Comparison of ENCODE assay signal across 25 mouse cellular contexts in genomic region chr13:99558216-99558906, GRCm38 (mm10). TPM values are rescaled to one million over a fixed set of nuclear protein-coding genes. Genes with fewer than 3 reads are reported as not detected.
A peak's percentile ranks its signal among the peaks of the same experiment; 100 is the strongest.
DNase-seq lines count a peak whose midpoint lies in the region; ATAC-seq and TF ChIP-seq lines count a peak whose summit lies in the region.
"Had no signal": no experiment of that assay in that cellular context is flagged by ENCODE, and none has a peak within 500 bp of the region (broad histone marks: within the 10 kb centered on the region; RNA-seq: fewer than 3 reads in every experiment).

No protein-coding gene starts in this region.

- DNase-seq in embryonic facial prominence, embryonic 11.5 days (ENCODE audit: low spot score): no peak
- no peak for DNase-seq in embryonic facial prominence, embryonic 10.5 days (ENCODE audit: low spot score)
- no peak for DNase-seq in hindbrain, embryonic 10.5 days (ENCODE audit: low spot score)
- no peak for DNase-seq in neural tube, embryonic 10.5 days (ENCODE audit: extremely low spot score, low spot score)
- no peak for DNase-seq in stomach, postnatal 0 days (ENCODE audit: low spot score)
- DNase-seq in gastrocnemius, postnatal 10 days: no peak
- DNase-seq: adrenal gland, postnatal 25 days; cerebellum, adult 11-12 months; cerebellum, postnatal 25 days; gastrocnemius, postnatal 25 days; kidney, adult 11 months; kidney, postnatal 14 days; lung, adult 18-20 months; lung, postnatal 36 days; right cerebral cortex, postnatal 25 days had no signal

- peak; percentile 56 for ATAC-seq in embryonic facial prominence, embryonic 11.5 days (replicated peaks; ENCODE audit: insufficient number of reproducible peaks, low FRiP score, low TSS enrichment, low read depth)
- no peak for ATAC-seq in hindbrain, embryonic 16.5 days
- ATAC-seq in neural tube, embryonic 15.5 days (ENCODE audit: low FRiP score): peak; percentile 16; the same call in 1 of the 2 replicates
- 0 out of 2 replicates have a peak, but pooled peaks have one; percentile 32 for ATAC-seq in stomach, postnatal 0 days (ENCODE audit: low FRiP score, low TSS enrichment)
- ATAC-seq: forebrain, embryonic 14.5 days had no signal

- H3K4me3 ChIP-seq in embryonic facial prominence, embryonic 11.5 days (ENCODE audit: low read depth, low read length): no peak overlapping the region
- no peak overlapping the region for H3K4me3 ChIP-seq in embryonic facial prominence, embryonic 10.5 days
- H3K4me3 ChIP-seq in hindbrain, embryonic 10.5 days: no peak overlapping the region
- no peak overlapping the region for H3K4me3 ChIP-seq in hindbrain, embryonic 16.5 days (ENCODE audit: low read length)
- H3K4me3 ChIP-seq in neural tube, embryonic 15.5 days (replicated peaks): no peak overlapping the region
- no peak overlapping the region for H3K4me3 ChIP-seq in stomach, postnatal 0 days (ENCODE audit: low read depth, low read length)
- H3K4me3 ChIP-seq: erythroblast, embryonic 14.5 days; heart, embryonic 10.5 days; hindbrain, embryonic 12.5 days; layer of hippocampus, adult 2 months; myocyte had no signal

- H3K4me1 ChIP-seq in embryonic facial prominence, embryonic 11.5 days (ENCODE audit: control insufficient read depth, insufficient read depth, low read length): no peaks in the 10 kb centered on the region
- H3K4me1 ChIP-seq in embryonic facial prominence, embryonic 10.5 days: peaks cover 34% of the 10 kb centered on the region
- H3K4me1 ChIP-seq in hindbrain, embryonic 10.5 days (replicated peaks): peaks cover 43% of the 10 kb centered on the region
- H3K4me1 ChIP-seq in hindbrain, embryonic 16.5 days (ENCODE audit: control insufficient read depth, insufficient read depth, low read depth, low read length): peaks cover 18% of the 10 kb centered on the region
- H3K4me1 ChIP-seq in neural tube, embryonic 15.5 days: peaks cover 24% of the 10 kb centered on the region
- H3K4me1 ChIP-seq in stomach, postnatal 0 days (replicated peaks; ENCODE audit: control insufficient read depth, insufficient read depth): no peaks in the 10 kb centered on the region

- no peak for TF ChIP-seq CTCF in stomach, postnatal 0 days (IDR thresholded peaks at IDR 0.05; ENCODE audit: low read depth)

- WGBS in embryonic facial prominence, embryonic 11.5 days: 84% methylated on average over 12 of the region's 12 CpGs
- WGBS in embryonic facial prominence, embryonic 10.5 days: 72% methylated on average over 12 of the region's 12 CpGs
- 73% methylated on average over 12 of the region's 12 CpGs for WGBS in hindbrain, embryonic 10.5 days
- 77% methylated on average over 12 of the region's 12 CpGs for WGBS in hindbrain, embryonic 16.5 days
- 70% methylated on average over 12 of the region's 12 CpGs for WGBS in neural tube, embryonic 15.5 days
- 62% methylated on average over 12 of the region's 12 CpGs for WGBS in stomach, postnatal 0 days

- no peak overlapping the region for H3K27ac ChIP-seq in embryonic facial prominence, embryonic 11.5 days (replicated peaks; ENCODE audit: low read depth, low read length)
- H3K27ac ChIP-seq in embryonic facial prominence, embryonic 10.5 days (replicated peaks): no peak overlapping the region
- 0 out of 2 replicates have a peak overlapping the region, but pooled peaks have one; percentile 9 for H3K27ac ChIP-seq in hindbrain, embryonic 10.5 days
- H3K27ac ChIP-seq in hindbrain, embryonic 16.5 days (ENCODE audit: low read depth, low read length): no peak overlapping the region
- no peak overlapping the region for H3K27ac ChIP-seq in neural tube, embryonic 15.5 days (replicated peaks)
- no peak overlapping the region for H3K27ac ChIP-seq in stomach, postnatal 0 days (replicated peaks)
- H3K27ac ChIP-seq: hindbrain, embryonic 12.5 days; layer of hippocampus, adult 2 months had no signal

- H3K9ac ChIP-seq in embryonic facial prominence, embryonic 11.5 days (replicated peaks; ENCODE audit: low read length): no peak overlapping the region
- H3K9ac ChIP-seq in hindbrain, embryonic 16.5 days (ENCODE audit: low read depth, low read length): no peak overlapping the region
- no peak overlapping the region for H3K9ac ChIP-seq in neural tube, embryonic 15.5 days (replicated peaks)
- no peak overlapping the region for H3K9ac ChIP-seq in stomach, postnatal 0 days (ENCODE audit: low read length)
- H3K9ac ChIP-seq: hindbrain, embryonic 12.5 days had no signal

- H3K9me3 ChIP-seq in embryonic facial prominence, embryonic 11.5 days (replicated peaks; ENCODE audit: control insufficient read depth, low read length): no peaks in the 10 kb centered on the region
- no peaks in the 10 kb centered on the region for H3K9me3 ChIP-seq in embryonic facial prominence, embryonic 10.5 days
- H3K9me3 ChIP-seq in hindbrain, embryonic 10.5 days: no peaks in the 10 kb centered on the region
- H3K9me3 ChIP-seq in hindbrain, embryonic 16.5 days (ENCODE audit: control insufficient read depth, low read length): no peaks in the 10 kb centered on the region
- no peaks in the 10 kb centered on the region for H3K9me3 ChIP-seq in neural tube, embryonic 15.5 days (replicated peaks)
- no peaks in the 10 kb centered on the region for H3K9me3 ChIP-seq in stomach, postnatal 0 days (ENCODE audit: control insufficient read depth, low read length)
- H3K9me3 ChIP-seq: heart, embryonic 10.5 days; hindbrain, embryonic 12.5 days had no signal

- TF ChIP-seq EP300 in stomach, postnatal 0 days (optimal IDR thresholded peaks at IDR 0.05): no peak

- H3K27me3 ChIP-seq in embryonic facial prominence, embryonic 11.5 days (ENCODE audit: control insufficient read depth, insufficient read depth, low read length): no peaks in the 10 kb centered on the region
- H3K27me3 ChIP-seq in embryonic facial prominence, embryonic 10.5 days (replicated peaks; ENCODE audit: low read depth, poor library complexity, severe bottlenecking): no peaks in the 10 kb centered on the region
- 0 out of 2 replicates have a peak, but pooled peaks cover 3% of the 10 kb centered on the region for H3K27me3 ChIP-seq in hindbrain, embryonic 10.5 days (ENCODE audit: insufficient read depth, poor library complexity, severe bottlenecking)
- no peaks in the 10 kb centered on the region for H3K27me3 ChIP-seq in hindbrain, embryonic 16.5 days (replicated peaks; ENCODE audit: control insufficient read depth, insufficient read depth, low read length)
- no peaks in the 10 kb centered on the region for H3K27me3 ChIP-seq in neural tube, embryonic 15.5 days (replicated peaks)
- H3K27me3 ChIP-seq in stomach, postnatal 0 days (ENCODE audit: control insufficient read depth, insufficient read depth, low read length): no peaks in the 10 kb centered on the region
- H3K27me3 ChIP-seq: hindbrain, embryonic 12.5 days had no signal

- H3K4me2 ChIP-seq in embryonic facial prominence, embryonic 11.5 days (ENCODE audit: low read depth, low read length): no peak overlapping the region
- H3K4me2 ChIP-seq in hindbrain, embryonic 16.5 days (ENCODE audit: low read length): no peak overlapping the region
- no peak overlapping the region for H3K4me2 ChIP-seq in neural tube, embryonic 15.5 days
- no peak overlapping the region for H3K4me2 ChIP-seq in stomach, postnatal 0 days (replicated peaks; ENCODE audit: low read depth)
- H3K4me2 ChIP-seq: hindbrain, embryonic 12.5 days; liver, embryonic 11.5 days had no signal

- no peaks in the 10 kb centered on the region for H3K36me3 ChIP-seq in embryonic facial prominence, embryonic 11.5 days (replicated peaks; ENCODE audit: control insufficient read depth, insufficient read depth, low read depth, low read length)
- no peaks in the 10 kb centered on the region for H3K36me3 ChIP-seq in embryonic facial prominence, embryonic 10.5 days (replicated peaks)
- no peaks in the 10 kb centered on the region for H3K36me3 ChIP-seq in hindbrain, embryonic 10.5 days
- no peaks in the 10 kb centered on the region for H3K36me3 ChIP-seq in hindbrain, embryonic 16.5 days (ENCODE audit: control insufficient read depth, insufficient read depth, low read length)
- H3K36me3 ChIP-seq in neural tube, embryonic 15.5 days: no peaks in the 10 kb centered on the region
- no peaks in the 10 kb centered on the region for H3K36me3 ChIP-seq in stomach, postnatal 0 days (ENCODE audit: control insufficient read depth, insufficient read depth, low read length)
- H3K36me3 ChIP-seq: heart, embryonic 10.5 days; hindbrain, embryonic 12.5 days had no signal

RNA-seq across cellular contexts. Expression of gene Map1b, which starts 42.0 kb away (rescaled TPM):
- polyA plus RNA-seq in embryonic facial prominence, embryonic 11.5 days (2014; fragmentation: Nextera tagmentation; extraction: Ambion mirVana): 257 and 308 TPM in 2 replicates
- 288 and 317 TPM in 2 replicates for polyA plus RNA-seq in embryonic facial prominence, embryonic 10.5 days (2016; fragmentation: Nextera tagmentation; extraction: Ambion mirVana)
- 743 and 1,096 TPM in 2 replicates for polyA plus RNA-seq in hindbrain, embryonic 10.5 days (2016; fragmentation: Nextera tagmentation; extraction: Ambion mirVana)
- polyA plus RNA-seq in hindbrain, embryonic 16.5 days (2015; fragmentation: Nextera tagmentation; extraction: Ambion mirVana): 1,907 and 2,195 TPM in 2 replicates
- 1,470 and 1,697 TPM in 2 replicates for polyA plus RNA-seq in neural tube, embryonic 15.5 days (2015; fragmentation: Nextera tagmentation; extraction: Ambion mirVana)
- polyA plus RNA-seq in stomach, postnatal 0 days (2015; fragmentation: Nextera tagmentation; extraction: Ambion mirVana): 54.1 and 63.8 TPM in 2 replicates
- total RNA-seq in gastrocnemius, postnatal 10 days (2021): 10 to 100 TPM; 30.9 to 37.7 TPM
- total RNA-seq: MEL had no signal
- polyA plus RNA-seq: erythroblast, embryonic 14.5 days had no signal
